Mouse (Mus musculus): Measurements from ENCODE around the gene Ptpn6. TPM values are rescaled to one million over a fixed set of nuclear protein-coding genes. Genes with fewer than 3 reads are reported as not detected.

The Ptpn6 gene
- polyA plus RNA-seq, 1 experiment from 2014 or later, result 4.9 TPM

DNA sequence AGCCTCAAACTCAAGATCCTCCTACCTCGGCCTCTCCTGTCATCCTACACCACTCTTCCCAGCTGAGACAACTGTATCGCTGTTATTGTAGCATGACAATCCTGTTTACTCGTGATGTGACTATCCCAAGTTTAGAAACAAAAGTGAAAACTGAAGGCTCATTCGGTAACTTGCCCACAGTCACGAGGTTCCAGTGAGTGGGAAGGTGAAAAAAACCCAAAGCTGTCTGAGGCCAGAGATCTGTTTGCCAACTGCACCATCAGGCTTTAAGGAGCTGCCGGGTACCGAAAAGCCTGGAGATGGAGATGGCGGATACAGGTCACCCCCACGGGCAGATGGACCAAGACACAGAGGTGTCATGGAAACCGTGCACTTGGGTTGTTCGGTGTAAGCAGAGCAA, 1.5 kb downstream of the Ptpn6 start:
- 91% methylated on average over 11 of the region's 11 CpGs for WGBS
- Histone ChIP-seq H3K27ac (ENCODE audit: low read depth, low read length) (no peak overlapping the region), H3K36me3 (ENCODE audit: control insufficient read depth, insufficient read depth, low read length) (no peaks in the 10 kb centered on the region), H3K4me2 (ENCODE audit: low read length) (no peak overlapping the region), H3K9ac (ENCODE audit: low read depth, low read length) (no peak overlapping the region), H3K4me3 (ENCODE audit: low read length) (no peak overlapping the region), H3K4me1 (ENCODE audit: control insufficient read depth, insufficient read depth, low read depth, low read length) (peaks cover 21% of the 10 kb centered on the region), H3K27me3 (replicated peaks; ENCODE audit: control insufficient read depth, insufficient read depth, low read length) (no peaks in the 10 kb centered on the region), H3K9me3 (ENCODE audit: control insufficient read depth, low read length) (no peaks in the 10 kb centered on the region)
- no peak for ATAC-seq

DNA sequence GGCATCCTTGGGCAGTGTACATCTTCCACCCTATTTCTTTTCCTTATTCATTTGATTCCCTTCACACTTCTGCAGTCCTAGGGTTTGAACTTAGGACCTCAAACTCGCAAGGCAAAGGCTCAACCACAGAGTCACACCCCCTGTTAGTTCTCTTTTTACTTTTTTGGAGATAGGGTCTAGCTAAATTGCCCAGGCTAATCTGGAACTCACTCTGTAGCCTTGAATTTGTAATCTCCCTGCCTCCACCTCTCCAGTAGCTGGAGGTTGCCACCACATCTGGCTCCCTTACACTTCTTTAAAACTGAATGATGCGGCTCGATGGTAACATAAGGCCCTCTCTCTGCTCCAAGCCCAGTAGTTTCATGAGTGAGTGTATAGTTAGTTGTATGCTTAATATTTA, 4.1 kb downstream of the Ptpn6 start:
- Histone ChIP-seq H3K36me3 (ENCODE audit: control insufficient read depth, insufficient read depth, low read length) (no peaks in the 10 kb centered on the region), H3K4me3 (ENCODE audit: low read length) (no peak overlapping the region), H3K27me3 (replicated peaks; ENCODE audit: control insufficient read depth, insufficient read depth, low read length) (no peaks in the 10 kb centered on the region), H3K4me1 (ENCODE audit: control insufficient read depth, insufficient read depth, low read depth, low read length) (peaks cover 7% of the 10 kb centered on the region), H3K9me3 (ENCODE audit: control insufficient read depth, low read length) (no peaks in the 10 kb centered on the region), H3K27ac (ENCODE audit: low read depth, low read length) (no peak overlapping the region), H3K9ac (ENCODE audit: low read depth, low read length) (no peak overlapping the region), H3K4me2 (ENCODE audit: low read length) (no peak overlapping the region)
- no peak for ATAC-seq
- 92% methylated on average over 3 of the region's 3 CpGs for WGBS

DNA sequence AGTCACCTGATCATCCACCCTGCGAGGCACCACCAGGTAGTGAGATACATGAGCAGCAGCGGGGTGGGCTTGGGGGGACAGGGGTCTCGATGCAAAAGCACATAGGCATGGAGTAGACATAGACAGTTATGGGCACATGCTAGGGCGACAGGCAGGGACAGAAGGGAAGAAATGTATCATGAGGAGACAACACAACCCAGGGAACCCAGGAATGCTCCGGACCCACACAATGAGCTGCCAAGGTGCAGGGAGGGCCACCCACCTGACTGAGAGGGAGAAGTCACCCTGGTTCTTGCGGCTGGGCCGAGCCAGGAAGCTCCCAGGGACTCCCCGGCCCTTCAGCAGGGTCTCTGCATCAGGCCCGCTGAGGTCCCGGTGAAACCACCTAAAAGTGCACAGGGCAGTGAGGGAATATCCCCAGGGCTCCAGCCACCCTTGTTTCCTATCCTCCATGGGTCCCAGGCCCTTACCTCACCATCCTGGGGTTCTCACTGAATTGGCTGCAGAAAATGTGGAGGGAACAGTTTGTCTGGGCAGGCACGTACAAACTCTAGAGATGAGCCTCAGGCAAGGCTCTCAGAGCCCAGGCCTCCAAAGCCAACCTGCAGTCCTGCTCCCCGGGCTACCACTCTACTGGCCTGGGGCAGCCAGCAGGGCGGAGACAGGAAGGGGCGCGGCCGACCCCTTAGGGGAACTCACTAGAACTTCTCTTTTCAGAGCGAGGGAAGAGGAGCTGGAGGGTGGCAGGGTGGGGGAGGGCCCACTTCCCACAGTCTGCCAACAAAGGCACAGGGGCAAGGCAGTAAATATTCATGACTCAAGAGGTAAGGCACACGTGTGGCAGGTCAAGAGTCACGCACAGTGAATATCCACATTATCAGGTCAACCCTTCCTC, 5.8 kb downstream of the Ptpn6 start:
- WGBS, result 53% methylated on average over 19 of the region's 19 CpGs
- Histone ChIP-seq H3K4me2 (ENCODE audit: low read length) (no peak overlapping the region), H3K27ac (ENCODE audit: low read depth, low read length) (no peak overlapping the region), H3K9ac (ENCODE audit: low read depth, low read length) (no peak overlapping the region), H3K4me3 (ENCODE audit: low read length) (no peak overlapping the region), H3K9me3 (ENCODE audit: control insufficient read depth, low read length) (no peaks in the 10 kb centered on the region), H3K36me3 (ENCODE audit: control insufficient read depth, insufficient read depth, low read length) (no peaks in the 10 kb centered on the region), H3K27me3 (replicated peaks; ENCODE audit: control insufficient read depth, insufficient read depth, low read length) (no peaks in the 10 kb centered on the region), H3K4me1 (ENCODE audit: control insufficient read depth, insufficient read depth, low read depth, low read length) (no peaks in the 10 kb centered on the region)
- no peak for ATAC-seq

DNA sequence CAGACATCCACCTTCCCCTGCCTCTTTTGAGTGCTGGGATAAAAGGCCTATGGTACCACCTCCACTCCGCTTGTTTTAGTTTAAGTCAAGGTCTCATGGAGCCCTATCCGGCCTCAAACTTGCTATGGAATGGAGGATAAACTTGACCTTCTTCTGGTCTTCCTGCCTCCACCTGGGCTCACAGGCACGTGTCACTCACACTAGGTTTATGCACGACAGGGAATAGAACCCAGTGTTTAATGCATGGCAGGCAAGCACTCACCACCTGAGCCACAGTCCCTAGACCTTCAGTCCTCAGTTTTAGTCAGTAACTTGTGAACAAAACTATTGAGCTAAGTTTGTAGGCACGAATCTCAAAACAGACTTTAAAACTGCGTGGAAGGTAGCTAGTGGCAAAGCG, 7.5 kb downstream of the Ptpn6 start:
- ATAC-seq, result no peak
- 90% methylated on average over 7 of the region's 7 CpGs for WGBS
- Histone ChIP-seq H3K4me1 (ENCODE audit: control insufficient read depth, insufficient read depth, low read depth, low read length) (no peaks in the 10 kb centered on the region), H3K27me3 (replicated peaks; ENCODE audit: control insufficient read depth, insufficient read depth, low read length) (no peaks in the 10 kb centered on the region), H3K4me2 (ENCODE audit: low read length) (no peak overlapping the region), H3K9me3 (ENCODE audit: control insufficient read depth, low read length) (no peaks in the 10 kb centered on the region), H3K27ac (ENCODE audit: low read depth, low read length) (no peak overlapping the region), H3K36me3 (ENCODE audit: control insufficient read depth, insufficient read depth, low read length) (no peaks in the 10 kb centered on the region), H3K9ac (ENCODE audit: low read depth, low read length) (no peak overlapping the region), H3K4me3 (ENCODE audit: low read length) (no peak overlapping the region)

DNA sequence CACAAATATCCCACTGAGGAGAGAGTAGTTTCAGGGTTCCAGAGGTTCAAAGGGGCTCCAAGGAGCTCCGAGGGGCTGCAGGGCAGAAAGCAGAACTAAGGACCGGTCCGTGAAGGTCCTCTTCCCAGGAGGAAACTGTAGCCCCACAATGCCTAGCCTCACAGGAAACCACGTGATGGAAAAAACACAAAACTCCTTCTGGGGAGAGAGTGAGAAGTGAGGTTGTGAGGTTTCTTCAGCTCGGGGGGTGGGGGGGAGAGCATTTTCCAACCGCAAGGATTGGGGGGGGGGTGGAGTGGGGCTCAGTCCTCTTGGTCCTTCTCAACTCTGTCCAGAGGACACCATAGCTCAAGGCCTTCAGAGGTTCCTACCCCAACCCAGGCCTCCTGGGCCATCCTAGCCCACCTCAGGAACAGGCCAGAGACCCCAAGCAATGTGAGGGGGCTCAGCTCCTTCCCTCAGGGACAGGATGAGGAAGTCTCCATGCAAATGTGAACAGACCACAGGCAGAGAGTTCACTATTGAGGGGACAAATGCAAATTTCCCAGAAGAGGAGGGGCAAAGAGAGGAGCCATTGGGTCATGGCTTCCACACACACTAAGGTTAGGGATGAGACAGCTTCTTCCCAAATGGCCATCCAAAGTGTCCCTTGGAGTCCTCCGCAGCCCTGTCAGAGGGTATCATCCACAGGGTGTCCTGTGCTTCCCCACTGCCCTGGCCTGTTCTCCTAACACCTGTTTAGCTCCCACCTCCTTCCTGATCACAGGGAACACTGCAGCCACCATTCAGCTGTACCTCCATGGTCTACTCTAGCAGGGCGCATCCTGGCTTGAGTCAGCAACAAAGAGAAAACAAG, 8.4 kb downstream of the Ptpn6 start:
- WGBS, result 83% methylated on average over 8 of the region's 8 CpGs
- H3K9ac ChIP-seq (ENCODE audit: low read depth, low read length), result no peak overlapping the region
- H3K27ac ChIP-seq (ENCODE audit: low read depth, low read length), result no peak overlapping the region
- no peaks in the 10 kb centered on the region for H3K4me1 ChIP-seq (ENCODE audit: control insufficient read depth, insufficient read depth, low read depth, low read length)
- H3K9me3 ChIP-seq (ENCODE audit: control insufficient read depth, low read length), result no peaks in the 10 kb centered on the region
- H3K36me3 ChIP-seq (ENCODE audit: control insufficient read depth, insufficient read depth, low read length), result no peaks in the 10 kb centered on the region
- H3K4me3 ChIP-seq (ENCODE audit: low read length), result no peak overlapping the region
- ATAC-seq, result no peak
- H3K27me3 ChIP-seq (replicated peaks; ENCODE audit: control insufficient read depth, insufficient read depth, low read length), result no peaks in the 10 kb centered on the region
- no peak overlapping the region for H3K4me2 ChIP-seq (ENCODE audit: low read length)

DNA sequence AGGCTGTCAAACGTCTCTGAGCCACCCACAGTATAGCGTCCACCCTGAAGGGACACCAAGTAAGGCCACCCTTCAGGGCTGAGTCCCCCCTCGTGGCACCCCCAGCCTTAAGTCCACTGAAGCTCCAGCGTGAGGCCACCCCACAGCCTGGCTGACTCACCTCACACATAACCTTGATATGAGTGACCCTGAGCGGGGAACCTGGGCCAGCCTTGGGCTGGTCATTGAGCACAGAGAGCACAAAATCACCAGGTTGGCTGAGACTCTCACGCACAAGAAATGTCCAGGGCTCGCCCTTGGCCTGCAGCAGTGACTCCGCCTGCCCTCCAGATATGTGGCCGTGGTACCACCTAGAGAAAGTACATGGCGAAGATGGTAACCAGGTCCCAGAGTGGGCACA, 9.9 kb downstream of the Ptpn6 start:
- no peaks in the 10 kb centered on the region for H3K27me3 ChIP-seq (replicated peaks; ENCODE audit: control insufficient read depth, insufficient read depth, low read length)
- H3K4me2 ChIP-seq (ENCODE audit: low read length), result no peak overlapping the region
- 93% methylated on average over 10 of the region's 10 CpGs for WGBS
- no peak for ATAC-seq
- no peak overlapping the region for H3K27ac ChIP-seq (ENCODE audit: low read depth, low read length)
- no peak overlapping the region for H3K4me3 ChIP-seq (ENCODE audit: low read length)
- no peaks in the 10 kb centered on the region for H3K9me3 ChIP-seq (ENCODE audit: control insufficient read depth, low read length)
- H3K9ac ChIP-seq (ENCODE audit: low read depth, low read length), result no peak overlapping the region
- H3K4me1 ChIP-seq (ENCODE audit: control insufficient read depth, insufficient read depth, low read depth, low read length), result no peaks in the 10 kb centered on the region
- H3K36me3 ChIP-seq (ENCODE audit: control insufficient read depth, insufficient read depth, low read length), result no peaks in the 10 kb centered on the region

DNA sequence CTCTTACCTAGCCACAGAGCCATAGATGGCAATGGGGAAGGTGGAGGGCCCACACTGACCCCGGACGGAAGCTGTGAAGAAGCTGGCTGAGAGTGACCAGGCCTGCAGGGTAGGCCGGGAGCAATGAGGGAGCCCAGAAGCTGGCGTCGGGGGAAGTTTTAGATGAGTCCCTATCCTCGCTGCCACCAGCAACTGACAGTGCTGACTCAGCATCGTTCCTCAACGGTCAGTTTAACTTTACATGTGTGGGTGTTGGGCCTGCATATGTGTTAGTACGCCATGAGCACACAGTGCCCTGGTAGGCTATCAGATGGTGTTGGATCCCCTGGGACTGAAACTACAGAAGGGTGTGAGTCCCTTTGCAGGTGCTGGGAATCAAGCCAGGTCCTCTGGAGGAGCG, 14.0 kb downstream of the Ptpn6 start:
- Histone ChIP-seq H3K4me1 (ENCODE audit: control insufficient read depth, insufficient read depth, low read depth, low read length) (no peaks in the 10 kb centered on the region), H3K9me3 (ENCODE audit: control insufficient read depth, low read length) (no peaks in the 10 kb centered on the region), H3K9ac (ENCODE audit: low read depth, low read length) (no peak overlapping the region), H3K27ac (ENCODE audit: low read depth, low read length) (no peak overlapping the region), H3K4me2 (ENCODE audit: low read length) (no peak overlapping the region), H3K4me3 (ENCODE audit: low read length) (no peak overlapping the region), H3K36me3 (ENCODE audit: control insufficient read depth, insufficient read depth, low read length) (no peaks in the 10 kb centered on the region), H3K27me3 (replicated peaks; ENCODE audit: control insufficient read depth, insufficient read depth, low read length) (no peaks in the 10 kb centered on the region)
- ATAC-seq, result no peak
- 89% methylated on average over 10 of the region's 10 CpGs for WGBS

DNA sequence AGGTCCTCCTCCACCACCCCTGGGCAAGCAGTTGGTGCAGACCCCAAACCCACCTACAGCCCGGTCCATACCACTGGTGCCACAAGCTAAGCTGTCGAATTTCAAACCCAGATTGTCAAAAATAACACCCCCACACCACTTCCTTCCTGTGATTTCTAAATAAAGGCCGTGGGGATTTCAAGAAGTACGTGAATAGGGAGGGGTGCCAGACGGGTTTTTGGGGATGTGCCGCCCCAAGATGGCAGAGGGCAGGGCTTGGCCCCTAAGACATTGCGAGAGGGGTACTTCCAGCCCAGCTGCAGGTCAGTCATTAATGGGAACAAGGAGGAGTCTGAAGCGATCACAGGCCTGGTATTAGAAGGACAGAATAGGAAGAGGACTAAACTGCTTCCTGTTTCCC, 15.0 kb downstream of the Ptpn6 start:
- Histone ChIP-seq H3K4me1 (ENCODE audit: control insufficient read depth, insufficient read depth, low read depth, low read length) (no peaks in the 10 kb centered on the region), H3K4me3 (ENCODE audit: low read length) (no peak overlapping the region), H3K4me2 (ENCODE audit: low read length) (no peak overlapping the region), H3K36me3 (ENCODE audit: control insufficient read depth, insufficient read depth, low read length) (no peaks in the 10 kb centered on the region), H3K9me3 (ENCODE audit: control insufficient read depth, low read length) (no peaks in the 10 kb centered on the region), H3K9ac (ENCODE audit: low read depth, low read length) (no peak overlapping the region), H3K27ac (ENCODE audit: low read depth, low read length) (no peak overlapping the region), H3K27me3 (replicated peaks; ENCODE audit: control insufficient read depth, insufficient read depth, low read length) (no peaks in the 10 kb centered on the region)
- no peak for ATAC-seq
- WGBS, result 80% methylated on average over 8 of the region's 8 CpGs

DNA sequence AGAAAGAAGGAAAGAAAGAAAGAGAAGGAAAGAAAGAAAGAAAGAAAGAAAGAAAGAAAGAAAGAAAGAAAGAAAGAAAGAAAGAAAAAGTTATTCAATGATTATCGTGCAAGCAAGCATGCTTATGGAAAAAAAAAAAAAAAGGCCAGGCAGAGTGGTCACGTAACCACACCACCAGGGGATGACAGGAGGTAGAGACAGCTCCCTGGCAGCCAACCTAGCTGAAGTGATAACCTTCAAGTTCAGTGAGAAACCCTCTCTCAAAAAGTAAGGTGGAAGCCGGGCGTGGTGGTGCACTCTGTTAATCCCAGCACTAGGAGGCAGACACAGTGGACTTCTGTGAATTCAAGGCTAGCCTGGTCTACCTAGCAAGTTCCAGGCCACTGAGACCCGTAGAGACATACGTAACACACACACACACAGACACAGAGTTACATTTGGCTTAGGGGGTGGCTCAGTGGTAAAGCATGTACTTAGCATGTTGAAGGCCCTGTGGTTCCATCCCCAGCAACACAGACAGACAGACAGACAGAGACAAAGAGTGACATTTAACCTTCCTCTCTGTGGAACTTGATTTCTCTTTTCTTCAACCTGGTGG, 15.5 kb downstream of the Ptpn6 start:
- no peaks in the 10 kb centered on the region for H3K4me1 ChIP-seq (ENCODE audit: control insufficient read depth, insufficient read depth, low read depth, low read length)
- H3K27me3 ChIP-seq (replicated peaks; ENCODE audit: control insufficient read depth, insufficient read depth, low read length), result no peaks in the 10 kb centered on the region
- H3K4me2 ChIP-seq (ENCODE audit: low read length), result no peak overlapping the region
- H3K9ac ChIP-seq (ENCODE audit: low read depth, low read length), result no peak overlapping the region
- no peaks in the 10 kb centered on the region for H3K36me3 ChIP-seq (ENCODE audit: control insufficient read depth, insufficient read depth, low read length)
- no peaks in the 10 kb centered on the region for H3K9me3 ChIP-seq (ENCODE audit: control insufficient read depth, low read length)
- 92% methylated on average over 6 of the region's 6 CpGs for WGBS
- no peak for ATAC-seq
- H3K4me3 ChIP-seq (ENCODE audit: low read length), result no peak overlapping the region
- H3K27ac ChIP-seq (ENCODE audit: low read depth, low read length), result no peak overlapping the region
